Mouse (Mus musculus) heart, adult 2 months (tissue): ENCODE measurements at regions not wholly inside any gene's neighbourhood (a gene's known extent, or its start where the extent isn't known, plus 50 kb on each side); places are given as distances from the start of the nearest gene placed in this dataset.

Experiments
- CTCF ChIP-seq: fragments of 200-600 bp; IDR thresholded peaks from 2 replicates; pipeline ENCODE4 v1.8.1; 2022; ENCODE audit warnings: antibody characterized with exemption, mild to moderate bottlenecking, moderate library complexity
- EP300 ChIP-seq: fragments of 200-500 bp; IDR thresholded peaks from 2 replicates; pipeline ENCODE4 v1.6.1; 2011; ENCODE audit warnings: low read depth, low read length, control low read depth; ENCODE audit not compliant: insufficient read depth
- POLR2A ChIP-seq: fragments of 200-500 bp; IDR thresholded peaks from 2 replicates; pipeline ENCODE4 v1.6.1; 2011; ENCODE audit warnings: mild to moderate bottlenecking, low read depth, low read length, control low read depth; ENCODE audit not compliant: insufficient read depth

DNA sequence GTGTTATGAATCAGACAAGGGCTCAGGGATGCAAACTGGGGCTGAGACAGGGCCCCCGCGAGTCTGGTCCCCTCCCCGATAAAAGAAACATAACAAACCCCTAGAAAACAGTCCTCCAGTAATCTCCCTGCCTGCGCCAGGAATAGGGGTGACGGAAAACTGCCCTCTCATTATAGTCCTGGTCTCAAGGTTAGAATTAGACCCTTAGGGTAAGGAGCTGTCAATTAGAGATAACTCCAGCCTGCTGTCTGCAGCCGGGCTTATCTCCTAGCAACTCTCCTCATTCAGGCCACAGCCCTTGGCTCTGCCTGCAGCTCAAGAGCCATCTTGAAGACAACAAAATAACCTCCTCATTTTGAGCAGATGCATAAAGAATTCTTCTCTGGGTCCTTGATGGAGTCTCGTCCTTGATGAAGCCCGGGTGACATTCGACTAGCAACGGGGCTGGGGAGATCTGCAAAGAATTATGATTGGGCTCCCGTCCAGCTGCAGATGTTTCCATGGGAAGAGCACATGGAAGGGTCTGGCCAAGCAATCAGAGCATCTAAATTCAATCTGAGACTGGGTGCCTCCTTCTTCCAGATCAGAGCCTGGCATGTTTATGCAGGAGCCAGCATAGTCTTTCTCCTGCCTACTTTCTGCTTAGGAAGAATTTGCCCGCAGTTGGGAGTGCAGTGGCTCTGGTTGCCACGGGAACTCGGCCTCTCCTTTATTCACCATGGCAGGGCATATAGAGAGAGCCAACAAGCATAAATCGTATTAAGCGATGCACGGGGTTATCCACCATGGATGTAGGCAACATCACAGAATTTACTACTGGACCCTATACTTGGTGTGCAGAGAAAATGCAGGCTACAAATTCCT, 281.2 kb downstream of the Sox11 start:
- TF ChIP-seq EP300, result no peak
- no peak for TF ChIP-seq CTCF
- no peak for TF ChIP-seq POLR2A
